Mouse (Mus musculus) effector memory CD4-positive, alpha-beta T cell, adult 5 months (primary cell): ENCODE data around the gene Kcnmb3. TPM values are rescaled to one million over a fixed set of nuclear protein-coding genes. Genes with fewer than 3 reads are reported as not detected.

ENCODE experiments used
- polyA plus RNA-seq: library from polyadenylated mRNA; unstranded; fragments of 100-300 nt; shearing (Covaris generic); gene quantifications from one replicate; pipeline ENCODE4 v1.2.1, GENCODE M21; 2017

The Kcnmb3 gene
- 0.21 TPM for polyA plus RNA-seq

GRCm38 (mm10) chr3:32492097-32493090, at the start of gene Kcnmb3:
Gene Kcnmb3 (minus strand): TSS chr3:32492231.

GRCm38 (mm10) chr3:32529303-32529898, 37.4 kb upstream of the Kcnmb3 start, which contains the start of gene Mfn1:
Gene Mfn1 (plus strand): TSS chr3:32529465.

GRCm38 (mm10) chr3:32509496-32510374, 17.7 kb upstream of the Kcnmb3 start, which contains the start of gene Zfp639:
Gene Zfp639 (plus strand): TSS chr3:32510259.

Other genes with a start within 250 kb of the Kcnmb3 start
- 3.1 TPM for gene Zmat3, start 126.2 kb downstream of the Kcnmb3 start, polyA plus RNA-seq
- gene Pik3ca, start 94.6 kb downstream of the Kcnmb3 start, polyA plus RNA-seq, result 31.4 TPM
- 63.7 TPM for gene Zfp639, start 18.0 kb upstream of the Kcnmb3 start, polyA plus RNA-seq
- gene Mfn1, start 37.2 kb upstream of the Kcnmb3 start, polyA plus RNA-seq, result 21.9 TPM
- 2.7 TPM for gene Gnb4, start 124.4 kb upstream of the Kcnmb3 start, polyA plus RNA-seq
- 82.6 TPM for gene Actl6a, start 214.1 kb upstream of the Kcnmb3 start, polyA plus RNA-seq
- gene Ndufb5, start 244.8 kb upstream of the Kcnmb3 start, polyA plus RNA-seq, result 126 TPM
- gene Mrpl47, start 245.4 kb upstream of the Kcnmb3 start, polyA plus RNA-seq, result 14.4 TPM